Mouse (Mus musculus) spleen, adult 12 weeks (tissue): Measurements from ENCODE around the gene Asxl2.
"Not testable (repeated sequence)": the region's sequence is repeated elsewhere in the genome, so short reads cannot be mapped to it uniquely, and the experiment has no call there.

Experiments used
- DNase-seq: peaks from one replicate; pipeline ENCODE4 v3.0.0; 2022; ENCODE audit warnings: low spot score

The Asxl2 gene

GRCm38 (mm10) chr12:3427891-3428775 lies 1.5 kb downstream of the Asxl2 start:
- no peak for DNase-seq

- no peak for DNase-seq
Observed at GRCm38 (mm10) chr12:3429681-3430442, 3.2 kb downstream of the Asxl2 start.

GRCm38 (mm10) chr12:3430443-3430753 lies 3.7 kb downstream of the Asxl2 start:
- DNase-seq, result no peak

- DNase-seq, result no peak
Observed at GRCm38 (mm10) chr12:3430985-3431384, 4.3 kb downstream of the Asxl2 start.

- no peak for DNase-seq
Observed at GRCm38 (mm10) chr12:3433736-3434135, 7.1 kb downstream of the Asxl2 start.

GRCm38 (mm10) chr12:3436446-3436845 lies 9.8 kb downstream of the Asxl2 start:
- no peak for DNase-seq

GRCm38 (mm10) chr12:3437815-3438214 lies 11.2 kb downstream of the Asxl2 start:
- no peak for DNase-seq

GRCm38 (mm10) chr12:3440916-3441315 lies 14.3 kb downstream of the Asxl2 start:
- no peak for DNase-seq

- DNase-seq, result no peak
Observed at GRCm38 (mm10) chr12:3441361-3441760, 14.7 kb downstream of the Asxl2 start.

- DNase-seq, result no peak
Observed at GRCm38 (mm10) chr12:3453554-3453953, 26.9 kb downstream of the Asxl2 start.

- no peak for DNase-seq
Observed at GRCm38 (mm10) chr12:3463087-3463486, 36.4 kb downstream of the Asxl2 start.

- DNase-seq, result no peak
Observed at GRCm38 (mm10) chr12:3499662-3500061, 73.0 kb downstream of the Asxl2 start.

GRCm38 (mm10) chr12:3500071-3500470 lies 73.4 kb downstream of the Asxl2 start:
- DNase-seq, result no peak

- DNase-seq, result no peak
Observed at GRCm38 (mm10) chr12:3518665-3519297, 92.1 kb downstream of the Asxl2 start.

- DNase-seq, result not testable (repeated sequence)
Observed at GRCm38 (mm10) chr12:3521806-3522205, 95.1 kb downstream of the Asxl2 start.

- DNase-seq, result no peak
Observed at GRCm38 (mm10) chr12:3525536-3525935, 98.9 kb downstream of the Asxl2 start.

GRCm38 (mm10) chr12:3535446-3535845 lies 108.8 kb downstream of the Asxl2 start:
- not testable (repeated sequence) for DNase-seq

- DNase-seq, result no peak
Observed at GRCm38 (mm10) chr12:3537616-3538015, 111.0 kb downstream of the Asxl2 start.

- DNase-seq, result no peak
Observed at GRCm38 (mm10) chr12:3538036-3538435, 111.4 kb downstream of the Asxl2 start.

- no peak for DNase-seq
Observed at GRCm38 (mm10) chr12:3539605-3540004, 112.9 kb downstream of the Asxl2 start.

- no peak for DNase-seq
Observed at GRCm38 (mm10) chr12:3540871-3541270, 114.2 kb downstream of the Asxl2 start.

GRCm38 (mm10) chr12:3545451-3545850 lies 118.8 kb downstream of the Asxl2 start:
- DNase-seq, result no peak

GRCm38 (mm10) chr12:3546121-3546658 lies 119.5 kb downstream of the Asxl2 start:
- DNase-seq, result no peak
